Mouse (Mus musculus) inflammation-experienced regulatory T-cells, adult 16 weeks (primary cell): ENCODE data around the gene Olfr1505. TPM values are rescaled to one million over a fixed set of nuclear protein-coding genes. Genes with fewer than 3 reads are reported as not detected.

Source experiments
- polyA plus RNA-seq: library from polyadenylated mRNA; unstranded; fragments of 100-300 nt; shearing (Covaris generic); gene quantifications from one replicate; pipeline ENCODE4 v1.2.1, GENCODE M21; 2017

Olfr1505 gene
- 0.09 TPM for polyA plus RNA-seq

GRCm38 (mm10) chr19:13913230-13913629 is at the start of gene Olfr1505:
Olfr1505 (plus strand) TSS chr19:13913530.

GRCm38 (mm10) chr19:13897828-13898227 is 15.5 kb upstream of the Olfr1505 start, which contains the start of gene Olfr1504:
Olfr1504 (minus strand) TSS chr19:13897928.

Other genes with a start within 250 kb of the Olfr1505 start
- gene Olfr1491, start 216.3 kb upstream of the Olfr1505 start, polyA plus RNA-seq, result not detected
- not detected for gene Olfr1493-ps1, start 190.3 kb upstream of the Olfr1505 start, polyA plus RNA-seq
- not detected for gene Olfr1494, start 173.8 kb upstream of the Olfr1505 start, polyA plus RNA-seq
- gene Olfr1495, start 148.9 kb upstream of the Olfr1505 start, polyA plus RNA-seq, result not detected
- gene Olfr1496, start 135.7 kb upstream of the Olfr1505 start, polyA plus RNA-seq, result not detected
- not detected for gene Olfr1497, start 115.3 kb upstream of the Olfr1505 start, polyA plus RNA-seq
- not detected for gene Olfr1499, start 94.1 kb upstream of the Olfr1505 start, polyA plus RNA-seq
- gene Olfr1500, start 83.0 kb upstream of the Olfr1505 start, polyA plus RNA-seq, result not detected
- gene Olfr1501, start 62.8 kb upstream of the Olfr1505 start, polyA plus RNA-seq, result not detected
- gene Olfr1502, start 51.7 kb upstream of the Olfr1505 start, polyA plus RNA-seq, result not detected
- not detected for gene Olfr1504, start 15.6 kb upstream of the Olfr1505 start, polyA plus RNA-seq